1 mouse cellular context compared by ENCODE assay signal in genomic region chr6:83121863-83122710, GRCm38 (mm10).
TF ChIP-seq lines count a peak whose summit lies in the region.

No protein-coding gene starts in this region.

TF ChIP-seq in CH12.LX, 34 proteins besides CTCF, POLR2A, EP300 and RAD21:
- no peak for TF ChIP-seq ZC3H11A (IDR thresholded peaks at IDR 0.05; ENCODE audit: low read depth, low read length)
- TF ChIP-seq MYC (IDR thresholded peaks at IDR 0.05; ENCODE audit: low read depth, low read length) = no peak
- TF ChIP-seq UBTF (IDR thresholded peaks at IDR 0.05; ENCODE audit: low read depth, low read length) = no peak
- TF ChIP-seq SMC3 (IDR thresholded peaks at IDR 0.05; ENCODE audit: low read depth, low read length) = no peak
- TF ChIP-seq GABPA (IDR thresholded peaks at IDR 0.05; ENCODE audit: insufficient replicate concordance, low read depth, low read length) = no peak
- no peak for TF ChIP-seq ELF1 (IDR thresholded peaks at IDR 0.05; ENCODE audit: low read depth, low read length)
- TF ChIP-seq CHD2 (IDR thresholded peaks at IDR 0.05; ENCODE audit: low read length) = no peak
- TF ChIP-seq USF2 (conservative IDR thresholded peaks at IDR 0.05; ENCODE audit: low read depth, low read length) = no peak
